Mouse (Mus musculus): ENCODE data around the gene Gm29735. TPM values are rescaled to one million over a fixed set of nuclear protein-coding genes. Genes with fewer than 3 reads are reported as not detected.

Gm29735 gene
- polyA plus RNA-seq (2014; fragmentation: Illumina TruSeq; extraction: RNeasy Lipid Tissue Mini Kit (QIAGEN cat#74804); ENCODE audit: low read depth, low replicate concordance) = not detected

DNA sequence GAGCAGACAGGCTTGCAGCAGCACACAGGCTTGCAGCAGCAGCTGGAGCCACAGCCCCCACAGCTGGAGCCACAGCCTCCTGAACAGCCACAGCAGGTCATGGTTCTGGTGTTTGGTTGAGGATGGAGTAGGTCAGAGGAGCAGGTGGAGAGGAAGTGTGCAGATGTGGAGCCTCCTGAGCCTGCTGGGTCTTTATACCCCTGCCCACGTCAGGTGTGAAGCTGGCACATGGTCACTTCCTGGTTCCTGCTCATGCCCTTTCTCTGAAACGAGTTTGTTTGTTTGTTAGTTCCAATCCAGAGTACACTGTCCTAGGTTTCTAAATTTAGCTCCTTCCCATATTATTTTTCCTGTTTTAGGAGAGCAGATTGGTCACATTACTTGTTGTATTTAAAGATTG is at the start of gene Gm29735:
TSS of gene Gm29735 (minus strand) at position 101 of the 400 bp plus-strand sequence.

DNA sequence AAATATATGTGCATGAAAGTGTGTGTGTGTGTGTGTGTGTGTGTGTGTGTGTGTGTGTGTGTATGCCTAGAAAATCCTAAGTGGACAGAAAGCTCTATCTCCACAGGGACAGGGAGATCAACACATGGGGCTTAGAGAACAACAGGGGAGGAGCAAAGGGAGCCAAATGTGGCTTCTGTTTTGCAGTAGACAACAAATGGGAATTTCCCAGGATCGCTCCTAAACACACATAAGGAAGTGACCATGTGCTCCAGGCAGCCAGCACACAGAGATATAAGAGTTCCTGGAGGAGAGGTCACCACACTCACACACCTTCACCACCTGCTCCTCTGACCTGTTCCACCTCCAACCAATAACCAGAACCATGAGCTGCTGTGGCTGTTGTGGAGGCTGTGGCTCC is 44.2 kb upstream of the Gm29735 start, which contains the start of gene Krtap5-3:
TSS of gene Krtap5-3 (plus strand) at position 301 of the 400 bp plus-strand sequence.

DNA sequence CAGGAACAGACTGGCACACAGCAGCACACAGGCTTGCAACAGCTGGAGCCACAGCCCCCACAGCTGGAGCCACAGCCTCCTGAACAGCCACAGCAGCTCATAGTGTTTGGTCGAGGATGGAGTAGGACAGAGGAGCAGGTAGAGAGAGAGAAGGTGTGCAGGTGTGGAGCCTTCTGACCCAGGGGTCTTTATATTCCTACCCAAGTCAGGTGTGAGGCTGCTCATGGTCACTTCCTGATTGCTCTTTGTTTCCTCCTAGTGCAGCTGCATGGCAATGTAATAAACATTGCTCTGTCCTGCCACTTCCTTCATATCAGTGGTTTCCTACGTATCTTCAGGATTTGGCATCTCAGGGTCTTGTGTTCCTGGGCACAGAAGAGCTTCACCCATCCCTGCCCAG is 33.4 kb upstream of the Gm29735 start, which contains the start of gene Gm10153:
TSS of gene Gm10153 (minus strand) at position 101 of the 400 bp plus-strand sequence.

DNA sequence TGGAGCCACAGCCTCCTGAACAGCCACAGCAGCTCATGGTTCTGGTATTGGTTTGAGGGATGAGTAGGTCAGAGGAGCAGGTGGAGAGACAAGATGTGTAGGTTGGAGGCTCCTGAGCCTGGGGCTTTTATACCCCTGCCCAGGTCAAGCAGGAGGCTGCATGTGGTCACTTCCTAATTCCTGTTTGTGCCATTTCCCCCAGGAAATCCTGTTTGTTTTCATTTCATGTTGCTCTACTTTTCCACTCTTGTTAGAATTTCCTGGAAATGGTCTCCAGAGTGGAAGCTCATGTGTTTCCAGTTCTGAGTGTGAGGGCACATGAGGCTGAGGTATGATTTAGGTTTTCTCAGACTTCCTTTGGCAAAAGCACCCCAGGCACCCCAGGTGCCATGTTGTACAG is 19.0 kb upstream of the Gm29735 start, which contains the start of gene Krtap5-2:
TSS of gene Krtap5-2 (minus strand) at position 101 of the 400 bp plus-strand sequence.

DNA sequence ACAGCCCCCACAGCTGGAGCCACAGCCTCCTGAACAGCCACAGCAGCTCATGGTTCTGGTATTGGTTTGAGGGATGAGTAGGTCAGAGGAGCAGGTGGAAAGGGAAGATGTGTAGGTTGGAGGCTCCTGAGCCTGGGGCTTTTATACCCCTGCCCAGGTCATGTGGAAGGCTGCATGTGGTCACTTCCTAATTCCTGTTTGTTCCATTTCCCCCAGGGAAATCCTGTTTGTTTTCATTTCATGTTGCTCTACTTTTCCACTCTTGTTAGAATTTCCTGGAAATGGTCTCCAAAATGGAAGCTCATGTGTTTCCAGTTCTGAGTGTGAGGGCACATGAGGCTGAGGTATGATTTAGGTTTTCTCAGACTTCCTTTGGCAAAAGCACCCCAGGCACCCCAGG is 8.7 kb upstream of the Gm29735 start, which contains the start of gene Gm4553:
TSS of gene Gm4553 (minus strand) at position 101 of the 400 bp plus-strand sequence.

DNA sequence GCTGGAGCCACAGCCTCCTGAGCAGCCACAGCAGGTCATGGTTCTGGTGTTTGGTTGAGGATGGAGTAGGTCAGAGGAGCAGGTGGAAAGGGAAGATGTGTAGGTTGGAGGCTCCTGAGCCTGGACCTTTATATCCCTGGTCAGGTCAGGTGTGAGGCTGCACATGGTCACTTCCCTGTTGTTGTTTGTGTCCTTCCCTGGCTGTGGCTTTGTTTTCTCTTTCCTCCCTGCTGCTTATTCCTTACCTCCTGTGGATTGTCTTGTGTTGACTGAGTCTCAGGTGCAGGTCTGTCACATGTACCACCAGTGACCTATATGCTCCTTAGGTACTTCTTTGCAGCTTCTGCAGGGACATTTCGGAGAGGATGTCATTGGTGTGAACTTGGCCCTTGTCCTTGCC is 12.4 kb downstream of the Gm29735 start, which contains the start of gene Gm45337:
TSS of gene Gm45337 (minus strand) at position 101 of the 400 bp plus-strand sequence.

DNA sequence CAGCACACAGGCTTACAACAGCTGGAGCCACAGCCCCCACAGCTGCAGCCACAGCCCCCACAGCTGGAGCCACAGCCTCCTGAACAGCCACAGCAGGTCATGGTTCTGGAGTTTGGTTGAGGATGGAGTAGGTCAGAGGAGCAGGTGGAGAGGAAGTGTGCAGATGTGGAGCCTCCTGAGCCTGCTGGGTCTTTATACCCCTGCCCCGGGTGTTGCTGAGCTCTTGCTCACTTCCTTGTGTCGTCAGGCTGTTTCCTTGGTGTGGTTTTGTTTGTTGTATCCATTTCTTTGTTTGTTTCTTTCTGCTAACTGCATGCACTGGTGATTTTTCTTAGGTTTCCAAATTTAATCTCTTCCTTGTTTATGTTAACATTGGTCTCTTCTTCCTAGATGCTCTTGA is 21.0 kb downstream of the Gm29735 start, which contains the start of gene Gm39115:
TSS of gene Gm39115 (minus strand) at position 101 of the 400 bp plus-strand sequence.

DNA sequence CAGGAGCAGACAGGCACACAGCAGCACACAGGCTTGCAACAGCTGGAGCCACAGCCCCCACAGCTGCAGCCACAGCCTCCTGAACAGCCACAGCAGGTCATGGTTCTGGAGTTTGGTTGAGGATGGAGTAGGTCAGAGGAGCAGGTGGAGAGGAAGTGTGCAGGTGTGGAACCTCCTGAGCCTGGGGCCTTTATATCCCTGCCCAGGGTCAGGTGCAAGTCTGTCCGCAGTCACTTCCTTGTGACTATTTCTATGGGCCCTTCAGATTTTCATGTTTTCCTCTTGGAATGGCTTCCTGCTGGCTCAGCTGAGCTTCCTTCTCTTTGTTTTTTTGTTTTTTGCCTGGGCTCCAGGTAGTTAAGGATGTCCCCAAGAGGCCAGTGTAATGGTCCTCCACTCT is 36.3 kb downstream of the Gm29735 start, which contains the start of gene Gm45618:
TSS of gene Gm45618 (minus strand) at position 101 of the 400 bp plus-strand sequence.

Other genes starting within 250 kb of the Gm29735 start
- 55.3 TPM for gene Tollip, start 238.6 kb downstream of the Gm29735 start, polyA plus RNA-seq (2014; fragmentation: Illumina TruSeq; extraction: RNeasy Lipid Tissue Mini Kit (QIAGEN cat#74804); ENCODE audit: low read depth, low replicate concordance)
- 0.35 TPM for gene Brsk2, start 207.4 kb downstream of the Gm29735 start, polyA plus RNA-seq (2014; fragmentation: Illumina TruSeq; extraction: RNeasy Lipid Tissue Mini Kit (QIAGEN cat#74804); ENCODE audit: low read depth, low replicate concordance)
- gene Mob2, start 96.0 kb downstream of the Gm29735 start, polyA plus RNA-seq (2014; fragmentation: Illumina TruSeq; extraction: RNeasy Lipid Tissue Mini Kit (QIAGEN cat#74804); ENCODE audit: low read depth, low replicate concordance) = 13.5 TPM
- 2.4 TPM for gene Dusp8, start 61.3 kb downstream of the Gm29735 start, polyA plus RNA-seq (2014; fragmentation: Illumina TruSeq; extraction: RNeasy Lipid Tissue Mini Kit (QIAGEN cat#74804); ENCODE audit: low read depth, low replicate concordance)
- gene Gm45618, start 36.4 kb downstream of the Gm29735 start, polyA plus RNA-seq (2014; fragmentation: Illumina TruSeq; extraction: RNeasy Lipid Tissue Mini Kit (QIAGEN cat#74804); ENCODE audit: low read depth, low replicate concordance) = not detected
- not detected for gene Gm39115, start 21.1 kb downstream of the Gm29735 start, polyA plus RNA-seq (2014; fragmentation: Illumina TruSeq; extraction: RNeasy Lipid Tissue Mini Kit (QIAGEN cat#74804); ENCODE audit: low read depth, low replicate concordance)
- not detected for gene Gm45337, start 12.5 kb downstream of the Gm29735 start, polyA plus RNA-seq (2014; fragmentation: Illumina TruSeq; extraction: RNeasy Lipid Tissue Mini Kit (QIAGEN cat#74804); ENCODE audit: low read depth, low replicate concordance)
- gene Gm4553, start 8.6 kb upstream of the Gm29735 start, polyA plus RNA-seq (2014; fragmentation: Illumina TruSeq; extraction: RNeasy Lipid Tissue Mini Kit (QIAGEN cat#74804); ENCODE audit: low read depth, low replicate concordance) = not detected
- not detected for gene Krtap5-2, start 18.9 kb upstream of the Gm29735 start, polyA plus RNA-seq (2014; fragmentation: Illumina TruSeq; extraction: RNeasy Lipid Tissue Mini Kit (QIAGEN cat#74804); ENCODE audit: low read depth, low replicate concordance)
- not detected for gene Gm10153, start 33.3 kb upstream of the Gm29735 start, polyA plus RNA-seq (2014; fragmentation: Illumina TruSeq; extraction: RNeasy Lipid Tissue Mini Kit (QIAGEN cat#74804); ENCODE audit: low read depth, low replicate concordance)
- gene Krtap5-3, start 44.3 kb upstream of the Gm29735 start, polyA plus RNA-seq (2014; fragmentation: Illumina TruSeq; extraction: RNeasy Lipid Tissue Mini Kit (QIAGEN cat#74804); ENCODE audit: low read depth, low replicate concordance) = not detected
- gene Gm7579, start 54.7 kb upstream of the Gm29735 start, polyA plus RNA-seq (2014; fragmentation: Illumina TruSeq; extraction: RNeasy Lipid Tissue Mini Kit (QIAGEN cat#74804); ENCODE audit: low read depth, low replicate concordance) = not detected
- not detected for gene Krtap5-5, start 72.9 kb upstream of the Gm29735 start, polyA plus RNA-seq (2014; fragmentation: Illumina TruSeq; extraction: RNeasy Lipid Tissue Mini Kit (QIAGEN cat#74804); ENCODE audit: low read depth, low replicate concordance)
- gene Gm40460, start 84.0 kb upstream of the Gm29735 start, polyA plus RNA-seq (2014; fragmentation: Illumina TruSeq; extraction: RNeasy Lipid Tissue Mini Kit (QIAGEN cat#74804); ENCODE audit: low read depth, low replicate concordance) = not detected
- not detected for gene Gm2431, start 101.2 kb upstream of the Gm29735 start, polyA plus RNA-seq (2014; fragmentation: Illumina TruSeq; extraction: RNeasy Lipid Tissue Mini Kit (QIAGEN cat#74804); ENCODE audit: low read depth, low replicate concordance)
- not detected for gene Gm4559, start 117.2 kb upstream of the Gm29735 start, polyA plus RNA-seq (2014; fragmentation: Illumina TruSeq; extraction: RNeasy Lipid Tissue Mini Kit (QIAGEN cat#74804); ENCODE audit: low read depth, low replicate concordance)
- gene Krtap5-1, start 140.0 kb upstream of the Gm29735 start, polyA plus RNA-seq (2014; fragmentation: Illumina TruSeq; extraction: RNeasy Lipid Tissue Mini Kit (QIAGEN cat#74804); ENCODE audit: low read depth, low replicate concordance) = not detected
- not detected for gene Krtap5-4, start 146.4 kb upstream of the Gm29735 start, polyA plus RNA-seq (2014; fragmentation: Illumina TruSeq; extraction: RNeasy Lipid Tissue Mini Kit (QIAGEN cat#74804); ENCODE audit: low read depth, low replicate concordance)
- not detected for gene Ifitm10, start 216.6 kb upstream of the Gm29735 start, polyA plus RNA-seq (2014; fragmentation: Illumina TruSeq; extraction: RNeasy Lipid Tissue Mini Kit (QIAGEN cat#74804); ENCODE audit: low read depth, low replicate concordance)
- gene Gm49369, start 225.6 kb upstream of the Gm29735 start, polyA plus RNA-seq (2014; fragmentation: Illumina TruSeq; extraction: RNeasy Lipid Tissue Mini Kit (QIAGEN cat#74804); ENCODE audit: low read depth, low replicate concordance) = 31.1 TPM
- 97.6 TPM for gene Ctsd, start 230.9 kb upstream of the Gm29735 start, polyA plus RNA-seq (2014; fragmentation: Illumina TruSeq; extraction: RNeasy Lipid Tissue Mini Kit (QIAGEN cat#74804); ENCODE audit: low read depth, low replicate concordance)

All from adrenal gland, adult 10 weeks (tissue).